Mouse (Mus musculus) E14TG2a.4 (cell line): ENCODE data around the gene Alox12b.

Source experiments
- CTCF ChIP-seq: conservative IDR thresholded peaks from 2 replicates; pipeline ENCODE4 v1.5.1; 2014; ENCODE audit warnings: low read length
- NANOG ChIP-seq: IDR thresholded peaks from 2 replicates; pipeline ENCODE4 v1.6.1; 2014; ENCODE audit warnings: borderline replicate concordance, low read length, mixed read lengths

- no peak for TF ChIP-seq CTCF
- TF ChIP-seq NANOG: no peak
Measured at GRCm38 (mm10) chr11:69111051-69111810, 45.6 kb upstream of the Alox12b start.
